Mouse (Mus musculus) Muller cell, postnatal 12 days (primary cell): ENCODE measurements at regions not wholly inside any gene's neighbourhood (a gene's known extent, or its start where the extent isn't known, plus 50 kb on each side); places are given as distances from the start of the nearest gene placed in this dataset.
"Not testable (repeated sequence)": the region's sequence is repeated elsewhere in the genome, so short reads cannot be mapped to it uniquely, and the experiment has no call there.

Source experiments
- DNase-seq: peaks from one replicate; pipeline ENCODE4 v3.0.0-alpha.2; 2015; ENCODE audit errors: inconsistent ontology term

DNA sequence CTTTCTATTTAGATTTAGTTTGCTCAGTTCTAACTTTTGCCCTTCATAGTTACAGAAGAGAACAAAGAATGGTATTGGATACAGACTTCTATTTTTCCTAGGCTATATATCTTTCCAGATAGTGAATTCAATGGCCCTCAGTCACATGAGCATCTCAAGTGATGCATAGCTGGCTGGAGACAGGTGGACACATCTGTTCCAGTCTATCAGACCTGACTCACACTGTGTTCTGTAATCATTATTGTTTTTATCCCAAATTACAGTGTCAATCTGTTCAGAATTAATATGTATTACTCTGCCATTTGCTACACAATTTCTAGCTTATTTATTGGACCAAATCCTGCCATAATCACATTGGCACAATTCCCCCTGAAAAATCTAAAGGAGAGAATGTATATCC, 298.0 kb upstream of the Foxg1 start:
- DNase-seq, result no peak

DNA sequence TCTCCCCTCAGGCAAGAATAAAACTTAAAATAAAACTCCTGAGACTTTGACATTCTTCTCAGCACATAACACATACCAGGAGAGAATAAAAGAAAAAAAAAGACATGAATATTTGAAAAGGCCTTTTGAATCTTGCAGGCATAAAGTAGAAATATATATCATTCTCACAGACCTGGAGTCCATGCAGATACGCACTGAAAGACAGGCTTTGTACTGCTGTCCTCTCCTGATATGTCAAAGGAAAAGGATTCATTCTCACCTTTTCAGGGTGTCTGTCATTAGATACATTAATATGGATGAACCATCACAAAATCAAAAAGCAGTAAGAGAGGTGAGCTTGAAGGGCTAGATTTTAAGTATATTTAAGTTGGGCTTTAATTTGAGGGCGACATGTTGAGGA, 296.4 kb upstream of the Foxg1 start:
- no peak for DNase-seq

DNA sequence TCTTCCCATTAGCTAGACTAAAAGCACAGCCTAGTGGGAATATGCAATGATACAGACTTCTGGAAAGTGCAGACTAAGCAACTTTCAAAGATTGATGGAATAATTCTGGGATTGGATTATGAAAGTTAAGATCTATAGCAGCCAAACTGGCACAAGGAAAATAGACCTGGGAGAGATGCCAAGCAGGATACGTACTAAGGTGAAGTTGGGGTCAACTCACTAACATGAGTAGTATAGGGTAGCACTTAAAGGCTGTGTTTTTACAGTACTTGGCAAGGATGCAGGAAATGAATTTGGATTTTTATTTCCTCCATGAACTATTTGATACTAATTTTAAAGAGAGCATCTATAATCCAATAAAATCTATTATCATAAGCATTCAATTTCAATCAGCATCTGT, 292.3 kb upstream of the Foxg1 start:
- no peak for DNase-seq

DNA sequence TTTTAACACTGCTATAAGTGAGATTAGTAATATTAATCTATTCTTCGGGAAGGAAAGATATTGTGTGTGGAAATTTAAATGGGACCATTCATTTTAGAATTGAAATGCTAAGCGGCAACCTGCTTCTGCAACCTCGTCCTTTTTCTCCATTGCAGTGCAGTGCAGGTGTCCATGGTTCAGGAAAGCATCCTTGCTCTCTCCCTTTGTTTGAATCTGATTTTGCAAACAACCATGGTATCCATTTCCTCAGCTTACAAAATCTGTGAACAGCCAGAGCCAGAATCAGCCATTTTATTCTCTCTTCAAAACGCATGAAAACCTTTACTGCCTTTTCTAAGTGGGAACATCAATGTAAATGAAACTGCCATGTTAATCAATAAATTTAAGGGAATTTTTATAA, 276.5 kb upstream of the Foxg1 start:
- DNase-seq, result no peak

DNA sequence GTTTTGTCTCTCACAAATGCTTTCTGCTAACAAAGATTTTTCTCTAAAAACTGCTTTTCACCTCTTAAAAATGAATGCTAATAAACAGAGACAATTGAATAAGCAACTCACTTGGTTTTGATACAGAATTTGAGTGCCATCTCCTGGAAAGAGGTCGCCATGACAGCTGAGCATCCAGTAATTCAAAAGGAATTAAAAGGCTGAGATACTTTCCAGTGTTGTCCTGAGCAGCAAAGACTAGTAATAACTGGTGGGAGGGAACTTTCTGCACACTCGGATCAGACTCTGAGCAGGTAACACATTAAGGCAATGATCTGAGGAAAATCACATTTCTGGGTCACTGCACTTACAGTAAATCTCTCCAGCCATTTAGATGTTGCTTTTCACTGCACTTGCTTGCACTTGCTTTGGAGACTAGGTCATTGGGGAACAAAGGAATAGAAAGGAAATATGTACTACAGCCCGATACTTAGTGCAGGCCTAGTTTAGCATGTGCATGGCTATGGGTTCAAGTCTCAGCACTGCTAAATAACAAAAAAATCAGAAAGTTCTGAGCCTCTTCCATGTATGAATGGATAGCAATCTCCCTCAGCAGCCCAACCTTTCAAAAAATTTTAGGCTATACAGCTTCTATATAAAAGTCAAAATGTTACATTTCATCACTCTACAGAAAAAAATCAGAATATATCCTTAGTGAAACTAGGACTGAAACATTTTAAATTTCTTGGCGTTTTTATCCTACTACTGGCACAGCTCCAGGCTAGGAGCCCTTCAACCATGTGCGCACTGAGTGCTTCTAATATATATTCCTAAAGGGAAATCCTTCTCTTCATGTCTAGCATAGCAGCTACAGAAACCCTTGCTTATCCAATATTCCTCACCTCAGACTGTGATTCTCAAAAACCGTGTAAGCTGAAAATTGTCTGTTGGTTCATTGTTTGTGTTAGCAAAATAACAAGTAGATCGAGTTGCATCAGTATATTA, 275.8 kb upstream of the Foxg1 start:
- peak; percentile 38 for DNase-seq

DNA sequence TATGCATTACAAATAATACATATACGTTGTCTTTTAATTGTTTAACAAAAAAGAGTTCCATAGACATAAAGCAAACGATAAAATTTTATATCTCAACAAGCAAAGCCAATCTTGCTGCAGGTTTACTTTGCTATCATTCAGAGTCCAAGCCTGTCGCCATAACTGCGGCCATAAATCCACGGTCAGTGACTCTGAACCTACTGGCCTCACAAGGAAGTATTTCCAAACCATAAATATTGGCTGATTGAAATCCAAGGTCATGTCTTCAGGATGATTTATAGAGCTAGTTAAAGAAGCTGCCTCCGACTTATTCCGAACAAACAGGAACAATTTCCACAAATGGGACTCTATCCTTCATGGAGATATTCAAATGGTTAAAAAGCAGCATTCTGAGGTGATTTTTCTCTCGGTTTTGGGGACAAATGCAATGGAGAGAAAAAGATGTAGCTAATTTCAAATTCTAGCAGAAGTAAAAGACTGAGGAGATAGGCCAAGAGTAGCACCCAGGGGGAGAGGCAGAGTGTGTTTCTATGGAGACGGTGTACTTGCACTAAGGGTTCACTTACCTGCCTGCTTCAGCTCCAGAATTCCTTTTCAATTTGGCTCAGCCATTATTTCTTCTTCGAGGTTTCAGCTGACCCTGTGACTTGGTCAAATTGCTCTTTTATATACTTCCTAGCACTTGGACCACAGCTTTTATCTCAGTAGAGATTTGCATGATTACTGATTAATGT, 274.9 kb upstream of the Foxg1 start:
- no peak for DNase-seq

DNA sequence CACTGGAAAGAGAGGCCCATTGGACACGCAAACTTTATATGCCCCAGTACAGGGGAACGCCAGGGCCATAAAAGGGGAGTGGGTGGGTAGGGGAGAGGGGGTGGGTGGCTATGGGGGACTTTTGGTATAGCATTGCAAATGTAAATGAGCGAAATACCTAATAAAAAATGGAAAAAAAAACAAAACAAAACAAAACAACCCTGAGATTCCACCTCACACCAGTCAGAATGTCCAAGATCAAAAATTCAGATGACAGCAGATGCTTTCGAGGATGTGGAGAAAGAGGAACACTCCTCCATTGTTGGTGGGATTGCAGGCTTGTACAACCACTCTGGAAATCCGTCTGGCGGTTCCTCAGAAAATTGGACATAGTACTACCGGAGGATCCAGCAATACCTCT, 251.4 kb upstream of the Foxg1 start:
- DNase-seq, result not testable (repeated sequence)

DNA sequence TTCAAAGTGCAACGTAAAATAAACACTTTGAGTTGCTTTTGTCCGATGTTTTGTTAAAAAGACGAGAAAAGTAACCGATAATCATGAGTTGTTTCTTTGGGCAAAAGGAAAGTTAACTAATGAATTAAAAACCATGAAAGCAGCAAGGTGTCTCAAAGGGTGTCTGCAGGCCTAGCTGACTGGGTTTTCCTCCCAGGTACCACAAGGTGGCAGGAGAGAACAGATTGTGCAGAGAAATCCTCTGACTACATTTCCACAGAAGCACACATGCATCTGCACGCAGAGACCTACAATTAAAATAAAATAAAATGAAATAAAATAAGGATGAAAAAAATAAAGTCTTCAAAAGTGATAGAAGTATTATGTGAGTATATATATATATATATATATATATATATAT, 212.4 kb upstream of the Foxg1 start:
- DNase-seq, result no peak

DNA sequence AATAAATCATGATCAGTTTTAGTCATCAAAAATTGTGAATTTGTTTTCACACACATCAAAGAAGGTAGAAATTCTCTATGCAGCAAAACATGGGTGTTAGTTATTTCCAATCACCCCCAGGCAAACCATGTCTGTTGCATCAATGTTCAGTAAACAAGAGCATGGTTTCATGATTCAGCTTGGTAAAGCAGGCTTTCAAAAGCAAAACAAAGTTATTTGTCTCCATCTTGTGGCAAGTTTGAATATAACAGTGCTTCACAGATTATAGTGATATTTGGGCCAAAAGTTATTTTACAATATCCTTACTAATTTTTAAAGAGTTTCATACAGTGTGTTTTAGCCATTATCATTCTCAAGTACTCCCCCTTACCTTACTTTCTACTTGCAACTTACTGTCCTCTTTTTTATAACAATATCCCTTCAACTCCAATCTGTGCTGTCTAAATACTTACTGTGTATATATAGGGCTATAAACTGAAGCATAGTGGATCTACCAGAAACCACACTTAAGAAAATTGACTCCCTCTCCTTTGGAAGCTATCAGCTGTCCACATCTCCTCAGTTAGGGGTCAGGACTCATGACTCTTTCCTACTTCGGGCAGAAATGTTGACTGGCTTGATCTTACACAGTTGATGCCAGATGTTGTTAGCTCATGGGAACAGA, 211.3 kb upstream of the Foxg1 start:
- DNase-seq, result peak; percentile 8

DNA sequence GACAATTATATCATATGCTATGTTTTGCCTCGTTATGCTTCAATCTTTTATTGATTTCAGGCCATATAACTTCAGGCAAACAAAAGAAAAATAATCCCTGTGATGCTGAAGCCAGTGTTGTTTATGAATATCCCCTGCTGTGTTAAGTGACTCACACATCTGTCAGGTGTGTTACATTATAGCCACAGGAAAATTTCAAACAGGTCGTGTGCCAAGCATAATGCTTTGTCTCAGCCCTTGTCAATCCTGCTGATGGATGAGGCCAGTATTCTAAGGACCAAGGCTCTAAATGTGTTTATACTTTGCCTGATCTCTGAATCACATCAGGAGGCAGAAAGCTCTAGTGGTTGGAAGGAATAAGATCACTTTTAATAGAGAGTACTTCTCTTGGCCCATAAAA, 191.1 kb upstream of the Foxg1 start:
- no peak for DNase-seq

DNA sequence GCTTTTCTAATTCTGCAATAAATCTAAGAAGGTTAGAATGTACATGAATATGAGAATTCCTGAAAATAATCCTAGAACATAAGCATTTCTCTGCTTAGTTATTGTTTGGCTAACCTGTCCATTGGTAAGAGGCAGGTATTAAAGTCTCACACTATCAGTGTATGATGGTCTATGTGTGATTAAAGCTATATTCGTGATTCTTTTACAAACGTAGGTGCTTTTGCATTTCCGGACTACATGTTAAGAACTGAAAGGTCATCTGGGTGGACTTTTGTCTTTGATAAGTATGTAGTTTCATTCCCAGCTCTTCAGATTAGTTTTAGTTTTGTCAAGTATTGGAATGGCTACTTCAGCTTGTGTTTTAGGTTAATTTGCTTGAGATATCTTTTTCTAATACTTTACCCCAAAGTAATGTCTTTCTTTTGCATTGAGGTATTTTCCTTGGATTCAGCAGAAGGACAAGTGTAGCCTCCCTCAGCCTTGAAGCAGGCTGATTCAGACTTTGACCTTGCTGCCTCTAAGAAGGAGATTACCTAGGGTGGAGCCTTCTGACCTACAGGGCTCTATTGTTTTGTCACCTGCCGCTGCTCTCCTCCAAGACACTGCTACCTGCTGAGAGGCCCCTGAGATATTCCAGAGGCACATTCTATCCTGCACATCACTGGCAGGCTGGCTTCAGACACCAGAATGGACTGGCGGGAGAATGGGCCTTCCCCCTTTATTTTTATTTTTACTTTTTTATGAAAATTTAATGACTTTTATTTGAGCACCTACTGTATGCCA, 148.7 kb upstream of the Foxg1 start:
- DNase-seq, result no peak
